Mouse (Mus musculus): Measurements from ENCODE around the gene Mrpl39. TPM values are rescaled to one million over a fixed set of nuclear protein-coding genes. Genes with fewer than 3 reads are reported as not detected.

Gene Mrpl39
- polyA plus RNA-seq, 1 experiment from 2014 or later = 43.0 TPM

DNA sequence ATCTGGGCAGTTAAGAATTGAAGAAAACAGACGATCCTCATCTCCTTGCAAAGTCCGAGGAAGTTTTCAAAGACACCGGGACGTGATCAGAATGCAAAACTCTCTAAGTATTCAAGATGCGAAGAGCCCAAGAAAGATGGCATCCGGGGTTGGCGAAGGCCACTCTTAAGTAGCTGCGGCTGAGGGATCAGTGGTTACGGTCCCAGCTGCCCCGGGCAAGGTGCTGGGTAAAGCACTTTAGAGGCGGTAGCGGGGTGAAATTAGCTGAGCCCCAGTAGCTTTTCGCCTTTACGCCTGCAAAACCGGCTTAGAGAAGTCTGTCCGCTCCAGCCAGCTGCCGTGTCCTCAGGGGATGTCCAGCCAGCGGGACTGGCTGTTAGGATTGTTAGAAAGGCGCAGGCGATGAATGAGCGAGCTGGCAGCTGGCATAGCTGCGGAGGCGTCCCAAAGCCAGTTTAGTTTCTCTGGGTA, 39.3 kb upstream of the Mrpl39 start:
- peak; percentile 28; the same call in 1 of the 2 replicates for ATAC-seq (ENCODE audit: low read depth)
- Histone ChIP-seq H3K9ac (ENCODE audit: low read depth, low read length) (peak overlapping the region; percentile 70), H3K27ac (replicated peaks; ENCODE audit: low read depth, low read length) (peak overlapping the region; percentile 39), H3K4me2 (ENCODE audit: low read depth, low read length) (peak overlapping the region; percentile 93), H3K4me1 (ENCODE audit: control insufficient read depth, insufficient read depth, low read length) (0 out of 2 replicates have a peak, but pooled peaks cover 4% of the 10 kb centered on the region), H3K9me3 (ENCODE audit: control insufficient read depth, low read length) (no peaks in the 10 kb centered on the region), H3K36me3 (ENCODE audit: control insufficient read depth, insufficient read depth, low read length) (no peaks in the 10 kb centered on the region), H3K27me3 (replicated peaks; ENCODE audit: control insufficient read depth, insufficient read depth, low read length) (0 out of 2 replicates have a peak, but pooled peaks cover 11% of the 10 kb centered on the region), H3K4me3 (ENCODE audit: low read depth, low read length) (peak overlapping the region; percentile 66)
- WGBS = 1% methylated on average over 23 of the region's 23 CpGs
- DNase-seq (ENCODE audit: low spot score) = peak; percentile 84

DNA sequence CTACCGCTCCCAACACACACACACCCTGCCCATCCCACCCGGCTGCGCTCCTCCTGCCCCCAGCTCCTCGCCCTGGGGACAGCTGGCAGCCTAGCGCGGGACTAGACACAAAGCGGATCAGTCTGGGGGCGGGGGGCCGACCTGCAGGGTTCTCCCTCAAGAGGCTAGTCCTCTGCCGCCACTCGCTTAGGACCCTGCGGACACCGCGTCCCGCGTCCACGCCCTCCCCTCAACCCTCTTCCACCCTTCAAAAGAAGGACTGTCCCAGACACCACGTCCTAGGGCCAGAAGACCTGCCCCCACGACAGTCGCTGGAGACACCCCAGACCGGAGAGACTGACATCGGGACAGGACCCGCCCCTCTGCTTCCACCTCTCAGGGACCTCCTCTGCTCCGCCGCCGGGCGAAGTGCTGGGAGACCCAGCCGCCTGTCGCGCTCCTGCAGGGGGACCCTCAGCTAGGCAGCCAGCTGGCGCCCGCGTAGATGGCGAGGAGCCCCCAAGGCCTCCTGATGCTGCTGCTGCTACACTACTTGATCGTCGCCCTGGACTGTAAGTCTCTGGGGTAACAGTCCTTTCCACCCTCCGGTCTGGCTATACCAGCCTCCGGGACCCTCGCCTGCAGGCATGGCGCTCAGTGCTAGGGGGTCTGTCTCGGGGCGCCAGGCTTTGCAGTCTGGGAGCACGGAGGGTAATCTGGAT, 38.6 kb upstream of the Mrpl39 start, which contains the start of gene Jam2:
Jam2 (plus strand) TSS at position 121 of the 701 bp plus-strand sequence.
- 0 out of 2 replicates have a peak, but pooled peaks cover 4% of the 10 kb centered on the region for H3K4me1 ChIP-seq (ENCODE audit: control insufficient read depth, insufficient read depth, low read length)
- H3K27me3 ChIP-seq (replicated peaks; ENCODE audit: control insufficient read depth, insufficient read depth, low read length) = 0 out of 2 replicates have a peak, but pooled peaks cover 11% of the 10 kb centered on the region
- no peaks in the 10 kb centered on the region for H3K36me3 ChIP-seq (ENCODE audit: control insufficient read depth, insufficient read depth, low read length)
- DNase-seq (ENCODE audit: low spot score) = peak; percentile 77
- WGBS = 0% methylated on average over 34 of the region's 43 CpGs
- H3K9me3 ChIP-seq (ENCODE audit: control insufficient read depth, low read length) = no peaks in the 10 kb centered on the region
- H3K4me3 ChIP-seq (ENCODE audit: low read depth, low read length) = peak within 1 kb of the TSS; percentile 66
- peak within 1 kb of the TSS; percentile 70 for H3K9ac ChIP-seq (ENCODE audit: low read depth, low read length)
- ATAC-seq (ENCODE audit: low read depth) = peak; percentile 90
- H3K4me2 ChIP-seq (ENCODE audit: low read depth, low read length) = peak within 1 kb of the TSS; percentile 93
- peak within 1 kb of the TSS; percentile 39 for H3K27ac ChIP-seq (replicated peaks; ENCODE audit: low read depth, low read length)

DNA sequence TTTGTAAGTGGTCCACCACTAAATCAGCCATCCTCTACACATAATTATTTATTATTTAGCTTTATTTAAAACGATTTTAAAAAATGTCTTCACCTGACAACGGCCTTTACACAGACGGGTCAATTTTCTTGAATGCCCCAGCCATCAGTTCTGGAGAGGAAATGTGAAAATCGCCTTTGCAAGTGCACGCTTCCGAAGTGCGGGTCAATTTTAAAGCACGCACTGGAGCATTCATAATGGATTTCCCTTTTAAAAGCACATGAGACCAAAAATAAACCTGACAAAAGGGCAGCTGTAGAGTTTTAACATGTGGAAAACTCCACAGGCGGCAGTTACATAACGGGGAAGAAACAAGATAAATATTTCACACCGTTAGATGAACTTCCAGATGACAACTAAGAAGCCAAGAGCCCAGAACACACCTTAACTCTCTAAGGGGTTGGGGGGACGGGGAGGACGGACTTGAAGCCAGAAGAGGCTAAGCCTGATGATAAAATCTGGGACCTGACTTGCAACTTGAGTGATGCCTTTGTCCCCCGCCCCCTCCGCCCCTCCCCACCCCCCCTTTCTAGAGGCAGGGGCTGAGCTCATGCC, 37.8 kb upstream of the Mrpl39 start:
- DNase-seq (ENCODE audit: low spot score) = peak; percentile 5
- Histone ChIP-seq H3K9me3 (ENCODE audit: control insufficient read depth, low read length) (no peaks in the 10 kb centered on the region), H3K9ac (ENCODE audit: low read depth, low read length) (peak overlapping the region; percentile 70), H3K4me3 (ENCODE audit: low read depth, low read length) (peak overlapping the region; percentile 66), H3K36me3 (ENCODE audit: control insufficient read depth, insufficient read depth, low read length) (no peaks in the 10 kb centered on the region), H3K27me3 (replicated peaks; ENCODE audit: control insufficient read depth, insufficient read depth, low read length) (0 out of 2 replicates have a peak, but pooled peaks cover 11% of the 10 kb centered on the region), H3K4me2 (ENCODE audit: low read depth, low read length) (peak overlapping the region; percentile 93), H3K27ac (replicated peaks; ENCODE audit: low read depth, low read length) (no peak overlapping the region), H3K4me1 (ENCODE audit: control insufficient read depth, insufficient read depth, low read length) (0 out of 2 replicates have a peak, but pooled peaks cover 4% of the 10 kb centered on the region)
- under 1% methylated on average over 15 of the region's 15 CpGs for WGBS
- no peak; the same call in 1 of the 2 replicates for ATAC-seq (ENCODE audit: low read depth)

DNA sequence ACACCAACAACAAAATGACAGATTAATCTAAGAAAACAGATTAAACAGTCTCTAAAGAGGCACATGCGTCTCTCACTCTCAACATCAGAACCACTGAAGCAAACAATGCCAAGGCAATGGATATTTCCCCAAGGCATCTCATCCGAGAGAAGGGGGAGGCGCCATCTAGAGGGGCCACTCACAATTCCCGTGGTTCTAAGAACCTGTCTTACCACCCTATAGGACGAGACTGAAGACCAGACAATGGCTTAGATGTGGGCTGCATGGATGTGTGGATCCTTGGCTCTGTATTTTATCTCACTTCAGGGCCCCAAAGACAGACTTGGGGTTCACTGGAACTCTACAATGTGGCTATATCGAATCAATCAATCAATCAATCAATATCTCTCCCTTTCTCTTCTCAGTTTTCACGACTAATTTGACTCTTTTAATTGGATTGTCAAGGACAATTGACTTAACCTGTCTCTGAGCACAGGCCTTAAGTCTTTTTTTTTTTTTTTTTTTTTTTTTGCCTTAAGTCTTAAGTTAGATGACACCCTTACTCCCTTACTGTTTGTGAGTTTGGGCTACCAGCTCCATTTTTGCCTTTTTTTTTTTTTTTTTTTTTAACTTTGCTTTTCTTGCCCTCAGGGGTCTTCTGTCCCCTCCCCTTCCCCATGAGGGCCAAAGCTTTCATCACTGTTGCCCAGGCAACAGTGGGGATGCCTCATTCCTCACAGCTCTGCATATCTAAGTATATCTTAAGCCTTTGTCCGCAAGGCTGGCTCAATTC, 37.1 kb upstream of the Mrpl39 start:
- Histone ChIP-seq H3K9ac (ENCODE audit: low read depth, low read length) (no peak overlapping the region), H3K4me2 (ENCODE audit: low read depth, low read length) (peak overlapping the region; percentile 93; the same call in 1 of the 2 replicates), H3K4me3 (ENCODE audit: low read depth, low read length) (peak overlapping the region; percentile 66; the same call in 1 of the 2 replicates), H3K36me3 (ENCODE audit: control insufficient read depth, insufficient read depth, low read length) (no peaks in the 10 kb centered on the region), H3K9me3 (ENCODE audit: control insufficient read depth, low read length) (no peaks in the 10 kb centered on the region), H3K4me1 (ENCODE audit: control insufficient read depth, insufficient read depth, low read length) (0 out of 2 replicates have a peak, but pooled peaks cover 4% of the 10 kb centered on the region), H3K27me3 (replicated peaks; ENCODE audit: control insufficient read depth, insufficient read depth, low read length) (0 out of 2 replicates have a peak, but pooled peaks cover 11% of the 10 kb centered on the region), H3K27ac (replicated peaks; ENCODE audit: low read depth, low read length) (no peak overlapping the region)
- DNase-seq (ENCODE audit: low spot score) = peak; percentile 20
- no peak for ATAC-seq (ENCODE audit: low read depth)
- WGBS = 23% methylated on average over 8 of the region's 8 CpGs

DNA sequence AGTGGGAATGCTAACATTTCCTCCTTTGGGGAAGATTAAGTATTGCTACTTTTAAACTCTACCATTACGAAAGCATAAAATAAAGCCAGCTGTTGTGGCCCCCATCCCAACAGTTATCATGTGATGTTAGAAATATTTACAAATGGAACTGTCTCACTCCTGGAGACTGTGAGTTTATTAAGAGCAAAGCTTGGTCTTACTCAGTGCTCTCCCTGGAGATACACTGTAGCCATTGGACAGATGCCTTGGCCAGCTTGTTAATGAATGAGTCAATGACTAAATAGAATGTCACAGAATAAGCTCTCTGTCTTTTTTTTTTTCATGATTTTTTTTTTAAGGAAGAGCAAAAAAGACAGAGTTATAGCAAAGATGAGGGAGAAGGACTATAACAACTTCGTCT, 35.9 kb upstream of the Mrpl39 start:
- 85% methylated on average over 2 of the region's 2 CpGs for WGBS
- no peaks in the 10 kb centered on the region for H3K9me3 ChIP-seq (ENCODE audit: control insufficient read depth, low read length)
- H3K27me3 ChIP-seq (replicated peaks; ENCODE audit: control insufficient read depth, insufficient read depth, low read length) = 0 out of 2 replicates have a peak, but pooled peaks cover 11% of the 10 kb centered on the region
- no peak for ATAC-seq (ENCODE audit: low read depth)
- H3K4me1 ChIP-seq (ENCODE audit: control insufficient read depth, insufficient read depth, low read length) = 0 out of 2 replicates have a peak, but pooled peaks cover 4% of the 10 kb centered on the region
- DNase-seq (ENCODE audit: low spot score) = no peak
- H3K4me2 ChIP-seq (ENCODE audit: low read depth, low read length) = no peak overlapping the region
- H3K36me3 ChIP-seq (ENCODE audit: control insufficient read depth, insufficient read depth, low read length) = no peaks in the 10 kb centered on the region
- H3K4me3 ChIP-seq (ENCODE audit: low read depth, low read length) = no peak overlapping the region
- H3K9ac ChIP-seq (ENCODE audit: low read depth, low read length) = no peak overlapping the region
- no peak overlapping the region for H3K27ac ChIP-seq (replicated peaks; ENCODE audit: low read depth, low read length)

DNA sequence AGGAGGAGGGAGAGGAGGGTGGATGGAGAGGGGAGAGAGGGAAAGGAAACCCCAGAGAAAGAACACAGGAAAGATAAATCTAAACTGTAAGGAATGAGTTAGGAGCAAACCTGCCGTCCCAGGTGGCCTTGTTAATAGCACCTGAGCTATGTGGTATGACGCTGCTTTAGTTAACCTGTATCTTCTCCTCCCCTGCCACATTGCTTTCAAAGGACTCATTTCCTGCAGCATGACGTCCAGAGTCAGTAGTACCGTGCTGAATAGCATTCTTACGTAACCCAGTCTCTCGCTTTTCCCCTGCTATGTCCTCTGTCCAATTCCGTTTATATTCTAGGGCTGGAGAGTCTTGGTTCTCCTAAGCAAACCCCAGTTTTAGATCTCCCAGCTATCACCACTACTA, 35.3 kb upstream of the Mrpl39 start:
- Histone ChIP-seq H3K36me3 (ENCODE audit: control insufficient read depth, insufficient read depth, low read length) (no peaks in the 10 kb centered on the region), H3K4me3 (ENCODE audit: low read depth, low read length) (no peak overlapping the region), H3K9me3 (ENCODE audit: control insufficient read depth, low read length) (no peaks in the 10 kb centered on the region), H3K4me2 (ENCODE audit: low read depth, low read length) (no peak overlapping the region), H3K9ac (ENCODE audit: low read depth, low read length) (no peak overlapping the region), H3K27me3 (replicated peaks; ENCODE audit: control insufficient read depth, insufficient read depth, low read length) (0 out of 2 replicates have a peak, but pooled peaks cover 11% of the 10 kb centered on the region), H3K27ac (replicated peaks; ENCODE audit: low read depth, low read length) (no peak overlapping the region), H3K4me1 (ENCODE audit: control insufficient read depth, insufficient read depth, low read length) (0 out of 2 replicates have a peak, but pooled peaks cover 4% of the 10 kb centered on the region)
- DNase-seq (ENCODE audit: low spot score) = no peak
- ATAC-seq (ENCODE audit: low read depth) = no peak
- 85% methylated on average over 7 of the region's 7 CpGs for WGBS

DNA sequence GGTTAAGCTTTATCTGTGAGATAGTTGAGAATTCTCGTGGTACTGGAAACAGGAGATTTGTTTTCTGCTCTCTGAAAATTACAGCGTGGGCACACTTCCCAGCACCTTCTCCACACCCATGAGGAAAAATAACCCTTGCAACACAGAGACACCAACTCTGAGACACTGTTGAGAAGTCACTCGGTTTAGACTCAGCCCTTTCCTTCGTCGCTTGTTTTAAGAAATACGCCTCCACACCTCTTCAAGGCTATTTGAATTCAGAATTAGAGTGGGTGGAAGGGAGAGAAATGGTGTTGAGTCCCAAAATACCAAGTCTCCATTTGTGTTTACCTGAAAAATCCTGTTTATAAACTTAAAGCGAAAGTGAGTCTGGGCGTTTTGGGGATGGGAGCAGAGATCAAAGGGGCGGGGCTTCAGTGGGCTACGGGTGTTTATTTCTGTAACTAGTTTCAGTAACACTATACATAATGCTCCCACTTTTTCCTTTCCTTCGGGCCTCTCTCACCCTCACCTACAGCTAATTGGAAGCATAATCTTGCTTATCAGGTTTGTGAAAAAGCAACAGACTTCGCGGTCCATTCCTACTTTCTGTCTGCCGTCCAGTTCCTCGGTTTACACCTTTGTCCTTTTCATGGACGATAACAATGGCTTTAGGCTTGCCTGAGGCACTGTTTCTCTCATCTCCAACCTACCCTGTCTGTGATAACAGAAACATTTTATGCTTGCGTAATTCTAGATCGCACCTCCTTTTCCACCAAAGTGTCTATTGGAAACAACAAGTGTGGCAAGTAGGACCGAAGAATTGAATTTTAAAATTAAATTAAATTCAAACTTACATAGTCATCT, 34.3 kb upstream of the Mrpl39 start:
- Histone ChIP-seq H3K4me1 (ENCODE audit: control insufficient read depth, insufficient read depth, low read length) (0 out of 2 replicates have a peak, but pooled peaks cover 2% of the 10 kb centered on the region), H3K4me2 (ENCODE audit: low read depth, low read length) (no peak overlapping the region), H3K9me3 (ENCODE audit: control insufficient read depth, low read length) (no peaks in the 10 kb centered on the region), H3K27ac (replicated peaks; ENCODE audit: low read depth, low read length) (no peak overlapping the region), H3K36me3 (ENCODE audit: control insufficient read depth, insufficient read depth, low read length) (no peaks in the 10 kb centered on the region), H3K27me3 (replicated peaks; ENCODE audit: control insufficient read depth, insufficient read depth, low read length) (0 out of 2 replicates have a peak, but pooled peaks cover 8% of the 10 kb centered on the region), H3K9ac (ENCODE audit: low read depth, low read length) (no peak overlapping the region), H3K4me3 (ENCODE audit: low read depth, low read length) (no peak overlapping the region)
- WGBS = 81% methylated on average over 19 of the region's 19 CpGs
- no peak for ATAC-seq (ENCODE audit: low read depth)
- no peak for DNase-seq (ENCODE audit: low spot score)

Measured in embryonic facial prominence, embryonic 14.5 days (tissue).